ENCODE assay signal across 25 mouse cellular contexts in the genomic region with DNA sequence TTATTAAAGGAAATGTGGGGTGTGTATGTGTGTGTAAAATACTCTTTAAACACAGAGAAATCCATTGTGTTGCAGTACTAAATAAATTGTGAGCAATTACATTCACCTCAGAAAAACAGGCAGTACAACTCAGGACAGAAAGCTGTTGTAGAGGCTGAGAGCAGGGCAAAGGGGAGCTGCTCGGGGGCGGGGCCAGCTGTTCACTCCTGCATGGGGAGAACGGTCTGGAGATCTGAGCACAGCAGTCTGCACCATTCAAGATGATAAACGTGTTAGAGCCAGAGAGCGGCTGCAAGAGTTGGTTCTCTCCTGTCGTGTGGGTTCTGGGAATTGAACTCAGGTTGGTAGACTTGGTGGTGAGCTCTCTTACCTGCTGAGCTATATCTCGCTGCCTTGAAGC. TPM values are rescaled to one million over a fixed set of nuclear protein-coding genes. Genes with fewer than 3 reads are reported as not detected.
DNase-seq lines count a peak whose midpoint lies in the region; ATAC-seq lines count a peak whose summit lies in the region.
"Had no signal": no experiment of that assay in that cellular context is flagged by ENCODE, and none has a peak within 500 bp of the region (broad histone marks: within the 10 kb centered on the region; RNA-seq: fewer than 3 reads in every experiment).

No protein-coding gene starts in this region.

- no peak overlapping the region for H3K27ac ChIP-seq in kidney, embryonic 16.5 days (ENCODE audit: low read length)
- H3K27ac ChIP-seq: embryonic facial prominence, embryonic 15.5 days; heart, embryonic 10.5 days; hindbrain, embryonic 12.5 days had no signal

- DNase-seq in adrenal gland, postnatal 10 days: peak; percentile 33
- no peak for DNase-seq in adrenal gland, adult 8-10 months
- DNase-seq in kidney, adult 9 months: peak; percentile 38
- DNase-seq in kidney, postnatal 36 days: peak; percentile 48 to 76
- DNase-seq in c-Kit-positive CD71-positive TER-119-positive erythroid progenitor cells, embryonic 14.5 days (ENCODE audit: low spot score): no peak
- no peak for DNase-seq in spleen, postnatal 4 days (ENCODE audit: low spot score in 2 of 2)
- DNase-seq: B cell, adult 2 months; cerebellum, adult 2 months; cerebellum, postnatal 14 days; embryo, embryonic 11 days; gastrocnemius, postnatal 10 days; heart, adult 18-20 months; heart, postnatal 10 days; heart, postnatal 4 days had no signal

- H3K27me3 ChIP-seq in kidney, embryonic 16.5 days (ENCODE audit: insufficient read depth, low read length): no peaks in the 10 kb centered on the region
- H3K27me3 ChIP-seq: embryonic facial prominence, embryonic 15.5 days; hindbrain, embryonic 12.5 days had no signal

- H3K4me1 ChIP-seq in kidney, embryonic 16.5 days (ENCODE audit: insufficient read depth, low read length): no peaks in the 10 kb centered on the region
- H3K4me1 ChIP-seq: embryonic facial prominence, embryonic 15.5 days; heart, embryonic 10.5 days; hindbrain, embryonic 12.5 days had no signal

- H3K4me3 ChIP-seq in kidney, embryonic 16.5 days (ENCODE audit: low read length): no peak overlapping the region
- H3K4me3 ChIP-seq: embryonic facial prominence, embryonic 15.5 days; erythroblast, embryonic 14.5 days; heart, embryonic 10.5 days; hindbrain, embryonic 12.5 days had no signal

- H3K9ac ChIP-seq in kidney, embryonic 16.5 days (replicated peaks; ENCODE audit: low read length): no peak overlapping the region
- H3K9ac ChIP-seq: embryonic facial prominence, embryonic 15.5 days; hindbrain, embryonic 12.5 days had no signal

- 66% methylated on average over 7 of the region's 7 CpGs for WGBS in kidney, embryonic 16.5 days

- H3K36me3 ChIP-seq in kidney, embryonic 16.5 days (ENCODE audit: insufficient read depth, low read length): peaks cover 56% of the 10 kb centered on the region

- no peak overlapping the region for H3K4me2 ChIP-seq in kidney, embryonic 16.5 days (replicated peaks; ENCODE audit: low read depth, low read length)
- H3K4me2 ChIP-seq: embryonic facial prominence, embryonic 15.5 days; hindbrain, embryonic 12.5 days had no signal

- no peak for ATAC-seq in kidney, embryonic 16.5 days (ENCODE audit: low FRiP score, low TSS enrichment)
- ATAC-seq: CD4-positive, CD25-positive, alpha-beta regulatory T cell, adult 4 months; forebrain, embryonic 16.5 days; hindbrain, embryonic 16.5 days; inflammation-experienced regulatory T-cells, adult 6 months had no signal

- H3K9me3 ChIP-seq in kidney, embryonic 16.5 days (ENCODE audit: low read length): no peaks in the 10 kb centered on the region
- H3K9me3 ChIP-seq: embryonic facial prominence, embryonic 15.5 days; G1E; heart, embryonic 10.5 days; hindbrain, embryonic 12.5 days had no signal

RNA-seq across cellular contexts. Expression of a gene that starts 13.3 kb away (rescaled TPM):
- 10 to 100 TPM; 15.2 to 16.9 TPM for total RNA-seq in adrenal gland, postnatal 10 days (2021)
- 10 to 100 TPM in 3 of 4 experiments, 1 to 10 TPM in 1; 8.9 to 15.1 (median 11.9) TPM for total RNA-seq in adrenal gland, adult 8-10 months (2022)
- 36.5 and 39.7 TPM in 2 replicates for polyA plus RNA-seq in kidney, embryonic 16.5 days (2015; fragmentation: Nextera tagmentation; extraction: Ambion mirVana)

RNA-seq across cellular contexts. Expression of a gene that starts 53.5 kb away (rescaled TPM):
- total RNA-seq in adrenal gland, postnatal 10 days (2021): under 1 TPM; 0.27 to 0.73 TPM
- 1 to 10 TPM in 1 of 4 experiments, under 1 TPM in 3; 0.32 to 2.6 (median 0.79) TPM for total RNA-seq in adrenal gland, adult 8-10 months (2022)
- 4.6 and 5.1 TPM in 2 replicates for polyA plus RNA-seq in kidney, embryonic 16.5 days (2015; fragmentation: Nextera tagmentation; extraction: Ambion mirVana)
- total RNA-seq: common myeloid progenitor, adult 5-6 weeks had no signal
- polyA plus RNA-seq: CD4-positive, CD25-positive, alpha-beta regulatory T cell, adult 4 months had no signal

Comparison
In these comparisons a context has a peak if more than half of its experiments do, and no peak if none do; other contexts are left out.
1. DNase-seq: peak in adrenal gland, postnatal 10 days (single experiment), kidney, adult 9 months (single experiment) and kidney, postnatal 36 days (2 of 2); none in adrenal gland, adult 8-10 months (single experiment), c-Kit-positive CD71-positive TER-119-positive erythroid progenitor cells, embryonic 14.5 days (single experiment) and spleen, postnatal 4 days (0 of 2).